Mouse (Mus musculus) inflammation-experienced regulatory T-cells, adult 6 months (primary cell): ENCODE data around the gene Dpep1. TPM values are rescaled to one million over a fixed set of nuclear protein-coding genes. Genes with fewer than 3 reads are reported as not detected.
"Not testable (repeated sequence)": the region's sequence is repeated elsewhere in the genome, so short reads cannot be mapped to it uniquely, and the experiment has no call there.

ENCODE experiments used
- ATAC-seq: one replicate; pipeline ENCODE4 v1.8.0; 2017
- polyA plus RNA-seq, 3 experiments: library from polyadenylated mRNA; unstranded; fragments of 100-300 nt; shearing (Covaris generic); gene quantifications; one replicate each; pipeline ENCODE4 v1.2.1; 2017

The Dpep1 gene
- not detected for polyA plus RNA-seq

DNA sequence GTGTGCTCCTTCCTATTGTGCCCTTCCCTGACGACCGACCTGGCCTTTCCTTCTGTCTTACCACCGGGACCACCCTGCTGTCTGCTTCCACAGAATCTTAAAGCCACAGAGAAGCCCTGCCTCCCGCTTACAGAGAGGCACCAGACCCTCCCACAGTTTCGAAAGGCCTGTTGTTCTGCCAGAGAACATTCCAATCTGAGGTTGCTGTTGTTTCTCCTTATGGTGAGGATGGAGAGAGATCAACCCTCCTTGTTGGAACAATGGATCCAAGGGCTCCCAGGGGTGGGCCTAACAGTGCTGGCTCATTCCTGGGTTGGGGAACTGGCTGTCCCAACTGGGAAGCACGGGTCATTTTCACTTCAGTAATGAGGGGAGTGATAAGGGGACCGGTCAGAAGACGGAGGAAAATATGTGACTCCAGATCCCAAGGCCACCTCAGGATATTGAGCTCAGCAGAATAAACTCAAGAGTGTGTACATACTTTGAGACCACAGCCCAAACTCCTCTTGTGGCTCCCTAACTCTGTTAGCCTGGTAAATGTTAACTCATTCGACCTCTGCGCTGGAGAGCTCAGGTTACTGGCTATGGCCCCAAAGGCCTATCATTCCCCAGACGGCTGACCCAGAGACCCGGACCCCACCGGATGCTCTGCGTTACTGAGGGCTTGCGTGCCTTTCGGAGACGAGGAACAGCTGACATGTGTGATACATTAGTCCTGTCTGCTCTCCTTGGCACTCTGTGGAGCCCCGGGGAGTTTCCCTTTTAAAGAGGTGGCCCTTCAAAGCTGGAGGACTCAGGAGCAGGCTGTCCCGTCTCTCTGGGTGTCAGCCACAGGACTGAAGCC, at the start of gene Dpep1:
Gene Dpep1, plus strand, starts transcription at position 677 of the 844 bp plus-strand sequence.
- no peak for ATAC-seq

DNA sequence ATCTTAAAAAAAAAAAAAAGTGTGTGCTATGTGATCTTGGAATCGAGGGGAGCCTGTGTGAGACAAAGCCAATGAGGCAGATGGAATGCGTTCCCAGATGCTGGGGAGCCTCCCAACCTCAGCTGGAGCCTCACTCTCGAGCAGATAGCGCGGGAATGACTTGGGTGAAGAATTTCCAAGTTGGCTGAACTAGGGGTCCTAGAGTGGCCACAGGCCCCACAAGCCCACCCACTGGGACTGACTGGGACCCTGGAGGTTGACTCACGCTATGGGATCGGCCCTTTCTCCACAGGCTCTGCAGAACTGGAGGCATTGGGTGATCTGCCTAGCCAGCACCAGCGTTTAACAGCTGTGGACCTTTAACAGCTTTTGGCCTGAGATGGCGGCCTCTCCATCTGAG, 49.8 kb upstream of the Dpep1 start:
- ATAC-seq: no peak

GRCm38 (mm10) chr8:123137645-123138077, 48.4 kb upstream of the Dpep1 start:
- no peak for ATAC-seq

GRCm38 (mm10) chr8:123138741-123139140, 47.3 kb upstream of the Dpep1 start:
- no peak for ATAC-seq

DNA sequence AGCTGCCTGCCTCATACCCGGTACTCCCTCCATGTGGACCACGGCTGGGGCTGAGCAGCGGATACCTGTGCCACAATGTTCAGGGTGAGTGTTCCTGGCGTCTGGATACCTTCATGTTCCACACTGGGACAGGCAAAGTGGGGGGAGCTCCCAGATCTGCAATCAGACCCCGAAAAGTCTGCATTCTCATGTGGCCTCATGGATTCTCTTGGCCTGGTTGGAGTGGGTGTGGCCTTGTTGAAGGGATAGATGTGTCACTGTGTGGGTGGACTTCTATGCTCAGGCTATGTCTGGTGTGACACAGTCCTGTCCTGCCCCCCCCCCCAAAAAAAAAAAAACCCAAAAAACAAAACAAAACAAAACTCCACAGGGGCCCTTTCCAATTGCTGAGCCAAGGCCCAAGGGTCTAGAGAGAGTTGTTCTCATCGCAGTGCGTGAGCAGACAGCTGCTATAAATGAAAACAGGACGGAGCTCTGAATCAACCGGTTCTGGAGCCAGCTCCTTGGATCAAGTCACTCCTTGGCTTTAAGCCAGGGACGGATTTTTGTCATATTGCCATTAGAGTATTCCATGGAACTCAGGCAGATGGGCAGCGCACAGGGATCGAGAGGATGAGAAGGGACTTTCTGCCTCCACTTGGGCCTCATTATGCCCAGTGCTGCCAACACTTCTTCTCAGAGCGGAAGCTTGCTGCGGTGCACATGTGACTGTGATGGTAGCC, 44.1 kb upstream of the Dpep1 start:
- ATAC-seq: no peak

DNA sequence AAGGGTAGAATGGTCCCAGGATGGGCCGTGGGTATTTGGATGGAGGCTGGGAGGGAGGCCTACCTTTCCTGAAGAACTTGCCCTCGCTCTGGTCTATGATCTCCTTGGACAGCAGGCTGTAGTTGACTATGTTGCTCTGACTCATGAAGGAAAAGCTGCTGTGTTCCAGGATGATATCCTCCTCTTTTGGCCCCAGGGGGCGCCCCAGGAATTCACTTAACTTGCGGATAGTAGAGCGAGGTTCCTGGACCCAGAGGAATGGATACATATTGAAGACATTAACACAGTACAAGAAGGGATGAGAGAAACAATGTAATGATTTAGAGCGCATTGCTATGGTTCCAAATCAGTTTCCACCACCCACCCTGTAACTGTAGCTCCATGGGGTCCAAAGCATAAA, 40.8 kb upstream of the Dpep1 start:
- ATAC-seq: no peak

GRCm38 (mm10) chr8:123146390-123146789, 39.7 kb upstream of the Dpep1 start:
- no peak for ATAC-seq

DNA sequence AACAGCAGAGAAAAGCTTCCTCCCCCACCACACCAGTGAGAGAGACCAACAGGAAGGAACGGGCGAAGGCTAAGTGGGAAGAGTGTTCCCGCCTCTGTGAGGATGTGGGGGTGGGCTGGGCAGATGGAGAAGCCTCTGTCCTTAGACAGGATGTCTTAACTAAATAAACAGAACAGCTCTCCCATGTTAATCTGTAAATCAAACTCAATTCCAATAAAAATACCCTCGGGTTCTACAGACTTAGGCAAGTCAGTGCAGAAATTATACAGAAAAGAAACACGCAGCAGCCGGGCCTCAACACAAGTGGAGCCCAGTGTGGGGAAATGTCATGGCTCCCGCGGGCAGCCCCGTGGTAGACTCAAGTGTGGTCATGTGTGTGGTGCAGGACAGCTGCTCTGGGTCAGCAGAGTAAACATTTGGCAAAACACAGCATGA, 35.3 kb upstream of the Dpep1 start:
- ATAC-seq: no peak

DNA sequence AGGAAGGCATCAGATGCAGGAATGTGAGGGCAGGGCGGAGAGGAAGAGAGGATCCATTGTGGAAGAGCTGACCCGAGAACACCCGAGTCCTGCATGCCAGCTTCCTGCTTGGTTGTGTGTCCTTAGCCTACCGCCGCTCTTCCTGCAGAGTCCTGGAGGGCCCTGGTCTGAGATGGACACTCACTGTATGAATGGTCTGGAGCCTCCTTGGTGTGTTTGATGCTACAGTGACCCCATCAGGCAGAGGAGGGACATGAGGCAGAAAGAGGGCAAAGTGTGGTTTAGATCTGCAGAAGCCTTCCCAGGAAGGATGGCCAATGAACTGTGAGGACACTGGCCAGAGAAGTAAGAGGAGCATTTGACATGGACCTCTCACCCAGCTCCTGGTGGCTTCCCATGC, 30.9 kb upstream of the Dpep1 start:
- no peak for ATAC-seq

GRCm38 (mm10) chr8:123156070-123156773, 29.8 kb upstream of the Dpep1 start:
- no peak for ATAC-seq

- ATAC-seq: no peak
These were observed 28.1 kb upstream of the Dpep1 start, which contains the start of gene Sult5a1 for GRCm38 (mm10) chr8:123157888-123158465. Gene Sult5a1, minus strand, starts transcription at chr8:123158315.

GRCm38 (mm10) chr8:123181391-123181790, 4.7 kb upstream of the Dpep1 start:
- no peak for ATAC-seq

GRCm38 (mm10) chr8:123188006-123188405, 2.0 kb downstream of the Dpep1 start:
- ATAC-seq: no peak

DNA sequence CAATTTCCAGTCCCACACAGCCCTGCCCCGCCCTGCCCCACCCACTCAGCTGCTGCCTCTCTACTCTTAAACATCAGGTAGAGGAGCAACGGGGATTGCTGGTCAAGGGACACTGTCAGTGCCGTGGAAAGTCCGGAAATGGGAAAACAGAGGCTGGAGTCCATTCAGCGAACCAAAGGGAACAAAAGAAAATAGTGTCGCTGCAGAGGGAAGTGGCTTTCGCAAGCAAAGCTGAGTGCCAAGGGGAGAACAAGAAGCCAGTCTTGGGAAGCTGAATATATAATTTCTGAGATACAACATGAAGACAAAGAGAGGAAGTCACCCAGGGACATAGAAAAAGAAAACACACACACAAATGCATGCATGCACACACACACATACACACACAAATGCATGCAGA, 2.8 kb downstream of the Dpep1 start:
- ATAC-seq: no peak

DNA sequence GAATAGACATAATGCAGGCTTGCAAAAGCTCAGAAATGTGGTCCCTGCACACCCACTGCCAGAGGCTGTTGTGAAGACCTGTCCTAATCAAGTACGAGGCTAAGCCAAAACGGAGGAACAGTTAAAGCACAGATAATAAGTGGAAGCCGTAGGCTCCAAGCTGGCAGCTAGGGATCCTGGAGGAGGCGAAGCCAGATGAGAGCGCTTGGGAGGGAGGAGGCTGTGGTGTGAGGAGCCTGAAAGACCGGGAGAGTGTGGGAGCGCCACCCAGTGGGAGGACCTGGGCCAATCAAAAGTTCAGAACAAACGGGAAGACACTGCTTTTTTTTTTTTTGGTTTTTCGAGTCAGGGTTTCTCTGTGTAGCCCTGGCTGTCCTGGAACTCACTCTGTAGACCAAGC, 4.6 kb downstream of the Dpep1 start:
- no peak for ATAC-seq

DNA sequence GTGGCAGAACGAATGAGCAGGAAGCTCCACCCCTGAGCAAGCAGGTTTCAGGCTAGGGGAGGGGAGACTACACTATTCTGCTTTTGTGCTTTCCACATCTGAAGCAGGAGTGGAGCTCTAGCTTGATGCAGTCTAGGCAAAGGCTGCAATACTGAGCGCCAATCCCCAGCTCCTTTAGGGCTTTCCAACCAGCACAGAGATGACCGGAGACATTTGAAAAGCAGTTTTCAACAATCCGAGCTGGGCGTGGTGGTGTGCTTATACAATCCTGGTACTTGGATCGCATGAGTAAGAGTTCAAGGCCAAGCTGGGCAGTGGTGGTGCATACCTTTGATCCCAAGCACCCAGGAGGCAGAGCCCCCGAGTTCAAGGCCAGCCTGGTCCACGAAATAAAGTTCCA, 5.9 kb downstream of the Dpep1 start:
- no peak for ATAC-seq

GRCm38 (mm10) chr8:123193771-123194170, 7.7 kb downstream of the Dpep1 start:
- ATAC-seq: no peak

DNA sequence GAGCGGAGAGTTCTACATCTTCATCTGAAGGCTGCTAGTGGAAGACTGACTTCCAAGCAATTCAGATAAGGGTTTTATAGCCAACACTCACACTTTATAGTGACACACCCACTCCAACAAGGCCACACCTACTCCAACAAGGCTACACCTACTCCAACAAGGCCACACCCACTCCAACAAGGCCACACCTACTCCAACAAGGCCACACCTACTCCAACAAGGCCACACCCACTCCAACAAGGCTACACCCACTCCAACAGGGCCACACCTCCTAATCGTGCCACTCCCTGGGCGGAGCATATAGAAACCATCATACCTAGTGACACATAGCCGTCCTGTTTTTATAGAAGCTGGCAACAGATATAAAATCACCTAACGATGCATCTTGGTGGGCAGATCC, 11.0 kb downstream of the Dpep1 start:
- not testable (repeated sequence) for ATAC-seq

DNA sequence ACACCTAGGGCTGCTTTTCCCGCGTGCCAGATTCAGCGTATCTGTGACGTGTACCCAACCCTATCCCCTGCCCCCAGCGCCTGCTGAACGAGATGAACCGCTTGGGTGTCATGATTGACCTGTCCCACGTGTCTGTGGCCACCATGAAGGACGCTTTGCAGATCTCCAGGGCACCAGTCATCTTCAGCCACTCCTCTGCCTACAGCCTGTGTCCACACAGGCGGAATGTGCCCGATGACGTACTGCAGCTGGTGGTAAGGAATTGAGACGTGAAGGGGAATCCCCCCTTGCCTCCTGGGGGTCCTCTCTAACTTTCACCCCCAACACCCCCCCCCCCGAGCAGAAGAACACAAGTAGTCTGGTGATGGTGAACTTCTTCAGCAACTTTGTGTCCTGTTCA, 13.8 kb downstream of the Dpep1 start:
- ATAC-seq: no peak

GRCm38 (mm10) chr8:123202288-123202687, 16.2 kb downstream of the Dpep1 start:
- ATAC-seq: peak; percentile 23

- peak; percentile 90 for ATAC-seq
These were observed 17.5 kb downstream of the Dpep1 start for GRCm38 (mm10) chr8:123203571-123203970.

GRCm38 (mm10) chr8:123211876-123212275, 25.8 kb downstream of the Dpep1 start:
- ATAC-seq: no peak
